Mouse (Mus musculus): Measurements from ENCODE around the gene Rnf5. TPM values are rescaled to one million over a fixed set of nuclear protein-coding genes. Genes with fewer than 3 reads are reported as not detected.

Gene Rnf5
- polyA plus RNA-seq, 1 experiment from 2014 or later: 296 TPM

DNA sequence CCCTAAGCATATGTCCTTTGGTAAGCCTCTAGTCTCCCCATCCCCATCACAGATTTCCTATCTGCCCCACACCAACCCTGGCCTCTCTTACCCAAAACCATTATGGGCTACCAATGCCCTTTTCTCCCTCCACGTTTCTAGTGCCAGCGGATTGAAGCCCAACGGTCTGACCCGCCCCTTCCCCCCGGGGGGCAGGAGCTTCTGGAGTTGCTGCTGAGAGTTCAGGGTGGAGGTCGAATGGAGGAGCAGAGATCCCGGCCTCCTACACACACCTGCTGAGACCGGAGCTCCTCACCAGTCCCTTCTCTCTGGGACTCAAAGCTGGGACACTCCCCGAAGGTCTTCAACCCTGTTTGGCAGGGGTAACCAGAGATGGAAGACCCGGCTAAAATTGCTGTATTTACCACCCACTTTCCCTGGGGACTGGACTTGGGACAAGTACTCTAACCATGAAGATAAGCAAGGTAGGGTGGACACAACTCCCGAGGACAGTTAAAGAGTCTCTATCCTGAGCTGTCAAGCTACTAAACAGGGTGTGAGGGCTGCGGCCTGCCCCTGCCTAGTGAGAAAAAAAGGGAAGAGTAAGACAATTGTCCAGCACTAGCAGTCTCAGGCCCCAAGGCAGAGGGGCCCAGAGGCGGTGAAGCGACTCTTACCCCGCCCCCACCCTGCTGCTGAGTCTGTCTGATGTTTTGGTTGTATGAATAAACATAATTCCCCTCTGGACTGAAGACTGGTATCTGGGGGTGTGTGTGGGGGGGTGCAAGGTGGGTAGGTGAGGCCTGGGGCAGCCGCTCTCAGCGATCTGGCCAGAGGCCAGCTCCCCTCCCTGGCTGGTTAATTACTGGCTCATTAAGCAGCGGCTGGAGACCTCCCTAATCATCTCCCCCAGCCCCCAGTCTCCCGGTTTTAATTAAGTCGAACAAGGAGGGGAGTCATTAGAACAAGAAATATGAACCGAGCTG is 12.2 kb downstream of the Rnf5 start, which contains the start of gene Pbx2:
Gene Pbx2 (plus strand): TSS at position 238 of the 965 bp plus-strand sequence.
- 3% methylated on average over 20 of the region's 21 CpGs for WGBS
- H3K9ac ChIP-seq (ENCODE audit: low read depth, low read length): peak within 1 kb of the TSS; percentile 98
- H3K36me3 ChIP-seq (ENCODE audit: control insufficient read depth, insufficient read depth, low read length): peaks cover 5% of the 10 kb centered on the region
- peak within 1 kb of the TSS; percentile 99 for H3K27ac ChIP-seq (ENCODE audit: low read depth, low read length)
- H3K9me3 ChIP-seq (ENCODE audit: control insufficient read depth, low read length): no peaks in the 10 kb centered on the region
- H3K4me2 ChIP-seq (ENCODE audit: low read length): peak within 1 kb of the TSS; percentile 69
- H3K4me3 ChIP-seq (ENCODE audit: low read length): peak within 1 kb of the TSS; percentile 89
- H3K27me3 ChIP-seq (replicated peaks; ENCODE audit: control insufficient read depth, insufficient read depth, low read length): no peaks in the 10 kb centered on the region
- no peak; the same call in 1 of the 2 replicates for ATAC-seq
- peaks cover 32% of the 10 kb centered on the region for H3K4me1 ChIP-seq (ENCODE audit: control insufficient read depth, insufficient read depth, low read depth, low read length)

GRCm38 (mm10) chr17:34590154-34590987 is 13.1 kb downstream of the Rnf5 start:
- H3K27ac ChIP-seq (ENCODE audit: low read depth, low read length): peak overlapping the region; percentile 99; the same call in 1 of the 2 replicates
- peaks cover 40% of the 10 kb centered on the region for H3K4me1 ChIP-seq (ENCODE audit: control insufficient read depth, insufficient read depth, low read depth, low read length)
- ATAC-seq: no peak
- 70% methylated on average over 15 of the region's 15 CpGs for WGBS
- no peaks in the 10 kb centered on the region for H3K9me3 ChIP-seq (ENCODE audit: control insufficient read depth, low read length)
- H3K9ac ChIP-seq (ENCODE audit: low read depth, low read length): 0 out of 2 replicates have a peak overlapping the region, but pooled peaks have one; percentile 32
- H3K27me3 ChIP-seq (replicated peaks; ENCODE audit: control insufficient read depth, insufficient read depth, low read length): no peaks in the 10 kb centered on the region
- peak overlapping the region; percentile 69 for H3K4me2 ChIP-seq (ENCODE audit: low read length)
- H3K4me3 ChIP-seq (ENCODE audit: low read length): no peak overlapping the region
- H3K36me3 ChIP-seq (ENCODE audit: control insufficient read depth, insufficient read depth, low read length): no peaks in the 10 kb centered on the region; the same call in 1 of the 2 replicates

DNA sequence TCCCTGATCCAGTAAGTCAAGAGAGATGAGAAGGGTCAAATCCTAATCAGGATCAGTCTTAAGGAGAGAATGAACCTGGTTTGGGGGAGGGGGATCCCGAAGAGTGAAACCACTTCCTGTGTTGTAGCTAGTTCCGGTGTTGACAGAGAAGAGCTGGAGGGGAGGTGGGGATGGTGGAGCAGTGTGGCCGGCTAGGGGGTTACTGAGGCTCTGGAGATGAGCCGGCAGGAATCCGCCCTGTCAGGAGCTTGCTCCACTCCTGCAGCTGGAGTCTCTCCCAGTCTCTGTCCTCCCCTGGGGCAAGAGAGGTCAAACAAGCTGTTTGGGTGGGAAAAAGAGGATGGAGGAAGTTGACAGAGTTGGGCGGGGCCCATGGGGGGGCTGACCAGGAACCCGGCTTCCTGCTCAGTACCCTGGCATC is 13.8 kb downstream of the Rnf5 start, which contains the start of gene Gpsm3:
Gene Gpsm3 (plus strand): TSS at position 126 of the 421 bp plus-strand sequence.
- Histone ChIP-seq H3K9me3 (ENCODE audit: control insufficient read depth, low read length) (no peaks in the 10 kb centered on the region), H3K4me1 (ENCODE audit: control insufficient read depth, insufficient read depth, low read depth, low read length) (peaks cover 40% of the 10 kb centered on the region), H3K4me2 (ENCODE audit: low read length) (peak within 1 kb of the TSS; percentile 69; the same call in 1 of the 2 replicates), H3K27me3 (replicated peaks; ENCODE audit: control insufficient read depth, insufficient read depth, low read length) (no peaks in the 10 kb centered on the region), H3K9ac (ENCODE audit: low read depth, low read length) (0 out of 2 replicates have a peak within 1 kb of the TSS, but pooled peaks have one; percentile 32), H3K4me3 (ENCODE audit: low read length) (no peak within 1 kb of the TSS), H3K27ac (ENCODE audit: low read depth, low read length) (peak within 1 kb of the TSS; percentile 14; the same call in 1 of the 2 replicates), H3K36me3 (ENCODE audit: control insufficient read depth, insufficient read depth, low read length) (no peaks in the 10 kb centered on the region)
- 35% methylated on average over 6 of the region's 7 CpGs for WGBS
- ATAC-seq: no peak

- no peak overlapping the region for H3K4me3 ChIP-seq (ENCODE audit: low read length)
- no peak overlapping the region for H3K9ac ChIP-seq (ENCODE audit: low read depth, low read length)
- H3K36me3 ChIP-seq (ENCODE audit: control insufficient read depth, insufficient read depth, low read length): no peaks in the 10 kb centered on the region
- no peaks in the 10 kb centered on the region for H3K9me3 ChIP-seq (ENCODE audit: control insufficient read depth, low read length)
- H3K4me2 ChIP-seq (ENCODE audit: low read length): no peak overlapping the region
- no peaks in the 10 kb centered on the region for H3K27me3 ChIP-seq (replicated peaks; ENCODE audit: control insufficient read depth, insufficient read depth, low read length)
- H3K27ac ChIP-seq (ENCODE audit: low read depth, low read length): no peak overlapping the region
- H3K4me1 ChIP-seq (ENCODE audit: control insufficient read depth, insufficient read depth, low read depth, low read length): peaks cover 35% of the 10 kb centered on the region
- ATAC-seq: no peak
- 44% methylated on average over 7 of the region's 7 CpGs for WGBS
Observed at GRCm38 (mm10) chr17:34589206-34589605, 14.3 kb downstream of the Rnf5 start.

- Histone ChIP-seq H3K9me3 (ENCODE audit: control insufficient read depth, low read length) (no peaks in the 10 kb centered on the region), H3K4me2 (ENCODE audit: low read length) (no peak overlapping the region), H3K27me3 (replicated peaks; ENCODE audit: control insufficient read depth, insufficient read depth, low read length) (no peaks in the 10 kb centered on the region), H3K9ac (ENCODE audit: low read depth, low read length) (no peak overlapping the region), H3K4me1 (ENCODE audit: control insufficient read depth, insufficient read depth, low read depth, low read length) (peaks cover 31% of the 10 kb centered on the region), H3K36me3 (ENCODE audit: control insufficient read depth, insufficient read depth, low read length) (no peaks in the 10 kb centered on the region), H3K27ac (ENCODE audit: low read depth, low read length) (no peak overlapping the region), H3K4me3 (ENCODE audit: low read length) (no peak overlapping the region)
- WGBS: 59% methylated on average over 3 of the region's 3 CpGs
- no peak for ATAC-seq
Observed at GRCm38 (mm10) chr17:34588767-34589166, 14.7 kb downstream of the Rnf5 start.

GRCm38 (mm10) chr17:34587814-34588213 is 15.7 kb downstream of the Rnf5 start:
- Histone ChIP-seq H3K4me1 (ENCODE audit: control insufficient read depth, insufficient read depth, low read depth, low read length) (peaks cover 27% of the 10 kb centered on the region), H3K4me2 (ENCODE audit: low read length) (peak overlapping the region; percentile 69), H3K36me3 (ENCODE audit: control insufficient read depth, insufficient read depth, low read length) (no peaks in the 10 kb centered on the region), H3K9me3 (ENCODE audit: control insufficient read depth, low read length) (no peaks in the 10 kb centered on the region), H3K27ac (ENCODE audit: low read depth, low read length) (peak overlapping the region; percentile 99), H3K4me3 (ENCODE audit: low read length) (peak overlapping the region; percentile 70), H3K9ac (ENCODE audit: low read depth, low read length) (peak overlapping the region; percentile 81), H3K27me3 (replicated peaks; ENCODE audit: control insufficient read depth, insufficient read depth, low read length) (no peaks in the 10 kb centered on the region)
- ATAC-seq: no peak
- WGBS: 3% methylated on average over 19 of the region's 19 CpGs

DNA sequence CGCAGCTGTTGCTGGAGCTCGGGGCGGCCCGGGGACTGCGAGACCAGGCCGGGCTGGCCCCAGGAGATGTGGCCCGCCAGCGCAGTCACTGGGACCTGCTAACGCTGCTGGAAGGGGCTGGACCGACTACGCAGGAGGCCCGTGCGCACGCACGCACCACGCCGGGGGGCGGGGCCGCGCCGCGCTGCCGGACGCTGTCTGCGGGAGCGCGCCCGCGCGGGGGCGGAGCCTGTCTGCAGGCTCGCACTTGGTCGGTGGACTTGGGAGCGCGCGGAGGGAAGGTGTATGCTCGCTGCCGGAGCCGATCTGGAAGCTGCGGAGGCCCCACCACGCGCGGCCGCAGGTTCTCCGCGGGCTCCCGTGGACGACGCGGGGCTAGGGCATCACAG is 16.1 kb downstream of the Rnf5 start:
- Histone ChIP-seq H3K4me3 (ENCODE audit: low read length) (peak overlapping the region; percentile 70), H3K27me3 (replicated peaks; ENCODE audit: control insufficient read depth, insufficient read depth, low read length) (no peaks in the 10 kb centered on the region), H3K4me1 (ENCODE audit: control insufficient read depth, insufficient read depth, low read depth, low read length) (peaks cover 27% of the 10 kb centered on the region), H3K9ac (ENCODE audit: low read depth, low read length) (peak overlapping the region; percentile 81), H3K36me3 (ENCODE audit: control insufficient read depth, insufficient read depth, low read length) (no peaks in the 10 kb centered on the region), H3K4me2 (ENCODE audit: low read length) (peak overlapping the region; percentile 69), H3K9me3 (ENCODE audit: control insufficient read depth, low read length) (no peaks in the 10 kb centered on the region), H3K27ac (ENCODE audit: low read depth, low read length) (peak overlapping the region; percentile 99)
- peak; percentile 85 for ATAC-seq
- WGBS: under 1% methylated on average over 41 of the region's 50 CpGs

- Histone ChIP-seq H3K4me2 (ENCODE audit: low read length) (peak overlapping the region; percentile 69), H3K27me3 (replicated peaks; ENCODE audit: control insufficient read depth, insufficient read depth, low read length) (no peaks in the 10 kb centered on the region), H3K9ac (ENCODE audit: low read depth, low read length) (peak overlapping the region; percentile 81), H3K36me3 (ENCODE audit: control insufficient read depth, insufficient read depth, low read length) (no peaks in the 10 kb centered on the region), H3K27ac (ENCODE audit: low read depth, low read length) (peak overlapping the region; percentile 99), H3K4me3 (ENCODE audit: low read length) (peak overlapping the region; percentile 70), H3K4me1 (ENCODE audit: control insufficient read depth, insufficient read depth, low read depth, low read length) (peaks cover 27% of the 10 kb centered on the region), H3K9me3 (ENCODE audit: control insufficient read depth, low read length) (no peaks in the 10 kb centered on the region)
- 0% methylated on average over 36 of the region's 38 CpGs for WGBS
- peak; percentile 84 for ATAC-seq
Observed at GRCm38 (mm10) chr17:34586796-34587422, 16.6 kb downstream of the Rnf5 start.
